In the genomic region with DNA sequence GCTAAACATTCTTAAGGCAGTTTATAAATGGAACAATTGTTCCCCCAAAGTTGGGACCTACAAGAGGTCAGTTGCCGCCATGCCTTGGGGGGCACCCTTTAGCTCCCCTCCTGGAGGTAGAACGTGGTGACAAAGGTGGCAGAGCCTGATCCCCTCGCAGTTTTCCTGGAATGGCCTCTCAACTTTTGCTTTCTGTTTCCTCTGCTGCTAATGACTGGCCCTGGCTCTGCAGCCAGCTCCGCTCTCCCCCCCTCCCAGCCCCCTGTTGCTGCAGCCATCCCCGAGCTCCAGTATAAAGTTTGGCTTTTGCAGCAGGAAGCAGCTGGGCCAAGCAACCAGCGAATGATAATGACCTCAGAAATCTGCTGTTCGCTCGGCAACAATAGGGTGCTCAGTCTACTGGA, we compare ENCODE assay signal across 8 mouse cellular contexts.
DNase-seq lines count a peak whose midpoint lies in the region; ATAC-seq lines count a peak whose summit lies in the region.

No protein-coding gene starts in this region.

- H3K27ac ChIP-seq in forebrain, embryonic 16.5 days (ENCODE audit: low read length): peak overlapping the region; percentile 38; the same call in 1 of the 2 replicates
- H3K27ac ChIP-seq in hindbrain, embryonic 10.5 days: peak overlapping the region; percentile 84
- peak overlapping the region; percentile 83 for H3K27ac ChIP-seq in midbrain, embryonic 10.5 days (replicated peaks)

- no peak overlapping the region for H3K4me3 ChIP-seq in forebrain, embryonic 16.5 days (replicated peaks; ENCODE audit: low read length)
- H3K4me3 ChIP-seq in hindbrain, embryonic 10.5 days: peak overlapping the region; percentile 36
- peak overlapping the region; percentile 37 for H3K4me3 ChIP-seq in midbrain, embryonic 10.5 days

- ATAC-seq in forebrain, embryonic 16.5 days: peak; percentile 57

- peaks cover 58% of the 10 kb centered on the region for H3K4me1 ChIP-seq in forebrain, embryonic 16.5 days (replicated peaks; ENCODE audit: control insufficient read depth, insufficient read depth, low read length)
- peaks cover 81% of the 10 kb centered on the region for H3K4me1 ChIP-seq in hindbrain, embryonic 10.5 days (replicated peaks)
- peaks cover 88% of the 10 kb centered on the region for H3K4me1 ChIP-seq in midbrain, embryonic 10.5 days

- H3K9me3 ChIP-seq in forebrain, embryonic 16.5 days (ENCODE audit: control insufficient read depth, low read length): no peaks in the 10 kb centered on the region
- no peaks in the 10 kb centered on the region for H3K9me3 ChIP-seq in hindbrain, embryonic 10.5 days
- no peaks in the 10 kb centered on the region for H3K9me3 ChIP-seq in midbrain, embryonic 10.5 days (replicated peaks)

- H3K36me3 ChIP-seq in forebrain, embryonic 16.5 days (ENCODE audit: control insufficient read depth, insufficient read depth): no peaks in the 10 kb centered on the region
- peaks cover 14% of the 10 kb centered on the region for H3K36me3 ChIP-seq in hindbrain, embryonic 10.5 days
- peaks cover 14% of the 10 kb centered on the region for H3K36me3 ChIP-seq in midbrain, embryonic 10.5 days

- peak overlapping the region; percentile 45 for H3K4me2 ChIP-seq in forebrain, embryonic 16.5 days (ENCODE audit: low read length)

- peak; percentile 7 for DNase-seq in CD4-positive, CD25-positive, alpha-beta regulatory T cell, adult 2 months (ENCODE audit: low read depth, low spot score)
- peak; percentile 26 for DNase-seq in adrenal gland, postnatal 10 days
- DNase-seq in hindbrain, embryonic 10.5 days (ENCODE audit: low spot score): peak; percentile 81
- DNase-seq in layer of hippocampus, postnatal 14 days (ENCODE audit: low spot score in 2 of 2): peak; percentile 41 to 64
- DNase-seq in midbrain, embryonic 10.5 days (ENCODE audit: low spot score): peak; percentile 78
- no peak for DNase-seq in spleen, postnatal 10 days (ENCODE audit: low spot score in 2 of 2)
- no peak for DNase-seq in urinary bladder, postnatal 10 days (ENCODE audit: low spot score)

- no peak overlapping the region; the same call in 1 of the 2 replicates for H3K9ac ChIP-seq in forebrain, embryonic 16.5 days (replicated peaks; ENCODE audit: low read depth, low read length)

- no peaks in the 10 kb centered on the region for H3K27me3 ChIP-seq in forebrain, embryonic 16.5 days (replicated peaks; ENCODE audit: control insufficient read depth, insufficient read depth, low read length)
- H3K27me3 ChIP-seq in hindbrain, embryonic 10.5 days (ENCODE audit: insufficient read depth, poor library complexity, severe bottlenecking): 0 out of 2 replicates have a peak, but pooled peaks cover 5% of the 10 kb centered on the region
- H3K27me3 ChIP-seq in midbrain, embryonic 10.5 days (ENCODE audit: low read depth, poor library complexity, severe bottlenecking): 0 out of 2 replicates have a peak, but pooled peaks cover 5% of the 10 kb centered on the region

- 5% methylated on average over 8 of the region's 8 CpGs for WGBS in forebrain, embryonic 16.5 days
- 2% methylated on average over 8 of the region's 8 CpGs for WGBS in hindbrain, embryonic 10.5 days
- under 1% methylated on average over 8 of the region's 8 CpGs for WGBS in midbrain, embryonic 10.5 days

Comparison
In these comparisons a context has a peak if more than half of its experiments do, and no peak if none do; other contexts are left out.
1. DNase-seq: peak in CD4-positive, CD25-positive, alpha-beta regulatory T cell, adult 2 months (single experiment), adrenal gland, postnatal 10 days (single experiment), hindbrain, embryonic 10.5 days (single experiment), layer of hippocampus, postnatal 14 days (2 of 2) and midbrain, embryonic 10.5 days (single experiment); none in spleen, postnatal 10 days (0 of 2) and urinary bladder, postnatal 10 days (single experiment).
2. Peak in every context shown above with its lines, with median percentiles within 50 percentile points of each other: H3K27ac ChIP-seq.